Mouse (Mus musculus) CD4-positive, CD25-positive, alpha-beta regulatory T cell, adult 4 months (primary cell): ENCODE results near the gene Camta1. TPM values are rescaled to one million over a fixed set of nuclear protein-coding genes. Genes with fewer than 3 reads are reported as not detected.

ENCODE experiments used
- ATAC-seq: one replicate; pipeline ENCODE4 v1.8.0; 2017
- polyA plus RNA-seq, 2 experiments: library from polyadenylated mRNA; unstranded; fragments of 100-300 nt; shearing (Covaris generic); gene quantifications; one replicate each; pipeline ENCODE4 v1.2.1; 2017

Gene Camta1
- polyA plus RNA-seq, 2 experiments from 2014 or later, result 32.6 to 41.5 TPM

DNA sequence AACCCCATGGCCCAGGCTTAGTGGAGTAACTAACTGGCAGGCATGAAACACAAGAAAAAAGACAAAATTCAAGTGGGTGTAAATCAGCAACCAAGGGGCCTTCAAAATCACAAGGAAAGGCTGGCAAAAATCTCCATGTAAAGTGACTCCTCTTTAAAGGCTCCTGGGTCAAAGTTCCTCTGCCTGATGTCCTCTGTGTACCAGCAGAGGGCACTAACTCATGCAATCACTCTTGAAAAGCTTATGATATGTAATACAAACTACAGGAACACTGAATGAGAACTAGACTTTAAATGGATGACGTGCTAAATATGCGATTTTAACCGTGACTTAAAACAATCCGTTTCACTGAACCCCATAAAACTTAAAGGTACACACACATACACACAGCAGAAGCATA, 83.2 kb downstream of the Camta1 start:
- no peak for ATAC-seq

DNA sequence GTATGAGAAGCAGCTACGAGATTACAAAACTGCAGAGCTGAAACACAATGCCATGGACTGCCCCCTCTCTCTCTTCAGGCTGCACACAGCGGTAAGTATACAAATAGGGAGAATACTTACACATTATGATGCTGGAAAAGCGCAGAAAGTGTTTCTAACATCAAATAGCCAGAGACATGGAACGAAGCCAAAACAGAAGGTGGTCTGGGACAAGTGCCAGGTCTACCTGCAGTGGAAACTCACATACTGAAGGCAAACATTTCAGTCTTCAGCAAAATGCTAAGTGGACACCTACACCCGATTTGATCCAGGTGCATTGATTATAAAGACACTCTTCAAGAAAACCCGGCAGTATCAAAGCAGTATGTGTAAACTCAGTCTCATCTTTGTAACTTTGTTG, 84.2 kb downstream of the Camta1 start:
- no peak for ATAC-seq

DNA sequence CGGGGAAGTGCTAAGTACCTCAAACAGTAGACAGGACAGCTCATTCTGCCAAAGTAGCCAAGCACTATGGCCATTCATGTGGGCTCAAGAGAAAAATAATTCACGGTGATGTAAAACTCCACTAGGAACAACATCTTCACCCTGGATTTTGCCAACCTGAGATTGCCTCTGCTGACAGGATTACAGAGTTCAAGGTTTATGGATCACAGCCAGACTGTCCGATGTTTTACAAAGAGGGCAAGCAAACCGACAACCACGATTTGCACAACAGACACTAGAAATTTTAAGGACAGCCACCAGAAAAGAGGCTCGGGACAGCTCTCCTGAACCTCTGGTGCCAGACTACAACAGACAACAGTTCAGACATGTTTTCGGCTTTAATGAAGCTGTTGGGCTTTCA, 86.2 kb downstream of the Camta1 start:
- no peak for ATAC-seq

DNA sequence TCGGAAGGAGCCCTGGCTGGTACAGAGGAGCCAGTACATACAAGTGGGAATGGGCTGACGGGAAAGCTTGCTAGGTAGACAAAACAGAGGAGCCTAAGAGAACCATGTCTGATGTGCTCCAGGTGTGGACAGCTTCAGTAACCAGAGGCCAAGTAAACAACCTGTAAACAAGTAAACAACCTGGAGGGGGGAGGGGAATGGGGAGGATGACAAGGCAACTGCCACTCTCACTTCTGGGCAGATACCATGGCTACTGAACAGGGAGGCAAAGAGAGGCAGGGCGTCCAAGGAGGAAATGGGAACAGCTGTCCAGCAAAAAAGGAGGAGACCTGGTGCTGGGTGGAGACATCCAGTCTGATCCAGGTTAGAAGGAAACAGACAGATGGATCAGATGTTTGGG, 88.0 kb downstream of the Camta1 start:
- ATAC-seq, result no peak

DNA sequence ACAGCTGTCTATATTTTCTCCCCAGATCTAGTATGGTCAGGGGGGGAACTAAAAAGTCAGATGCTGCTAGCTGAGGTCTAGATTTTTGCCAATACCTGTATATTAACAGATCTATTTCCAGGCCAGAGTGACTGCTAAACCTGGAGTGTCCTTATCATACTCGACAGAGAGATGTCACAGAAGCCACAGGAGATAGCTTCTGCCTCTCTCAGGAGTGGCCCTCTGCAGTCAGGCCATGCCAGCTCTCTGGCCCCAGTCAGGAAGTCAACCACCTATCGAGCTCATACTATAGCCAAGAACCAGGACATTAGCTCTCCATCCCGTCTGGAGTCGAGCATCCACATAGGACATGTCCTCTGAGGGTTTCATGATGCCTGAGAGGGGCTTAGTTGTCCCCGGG, 88.7 kb downstream of the Camta1 start:
- ATAC-seq, result no peak

DNA sequence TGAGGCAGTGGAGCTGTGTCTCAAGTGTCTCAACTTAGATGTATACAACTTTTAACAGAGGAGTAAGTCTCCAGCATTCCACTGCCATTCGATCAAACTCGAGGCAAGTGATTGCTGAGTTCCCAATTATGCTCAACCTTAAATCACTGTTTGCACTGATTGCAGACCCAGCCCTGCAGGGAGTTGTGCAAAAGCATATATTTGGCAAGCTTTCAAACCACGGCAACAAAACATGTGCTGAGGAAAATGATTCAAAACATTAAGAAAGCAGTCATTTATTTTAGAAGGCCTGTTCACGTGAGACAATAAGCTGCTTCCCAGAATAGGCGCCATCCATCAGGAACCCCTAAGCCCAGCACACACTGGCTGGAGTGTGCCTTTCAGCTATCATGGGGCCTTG, 91.0 kb downstream of the Camta1 start:
- ATAC-seq, result no peak

DNA sequence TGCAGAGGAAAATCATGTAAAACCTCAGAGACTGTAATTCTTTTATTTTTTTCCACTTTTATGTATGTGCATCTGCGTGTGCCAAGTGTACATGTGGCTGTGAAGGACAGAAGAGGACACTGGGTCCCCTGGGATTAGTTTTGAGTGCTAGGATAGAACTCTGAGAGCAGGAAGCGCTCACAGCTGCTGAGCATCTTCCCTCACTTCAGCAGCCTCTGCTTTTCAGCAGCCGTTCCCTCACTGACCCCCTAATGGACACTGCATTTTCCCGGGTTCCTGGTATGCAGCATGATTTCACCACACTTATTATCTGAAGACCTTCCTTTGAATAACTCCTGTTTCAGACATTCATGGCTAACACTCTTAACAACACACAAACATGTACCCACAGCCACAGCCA, 93.9 kb downstream of the Camta1 start:
- no peak for ATAC-seq

DNA sequence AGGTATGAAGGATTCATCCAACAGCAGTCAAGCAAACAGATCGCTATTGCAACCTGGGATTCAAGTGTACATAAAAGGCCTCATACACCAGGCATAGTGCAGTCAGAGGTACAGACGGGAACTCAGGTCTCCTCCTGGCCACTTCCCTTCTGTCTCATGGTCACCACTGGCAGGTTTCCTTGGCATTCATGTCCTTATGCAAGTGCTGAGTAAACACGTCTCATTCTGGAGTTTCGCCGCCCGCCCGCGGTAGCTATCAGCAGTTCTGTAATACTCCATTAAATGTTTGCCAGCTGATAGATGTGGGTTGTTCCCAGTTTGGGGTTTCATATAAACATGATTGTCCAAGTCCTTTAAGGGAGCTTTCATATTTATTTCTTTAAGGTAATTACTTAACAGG, 94.3 kb downstream of the Camta1 start:
- no peak for ATAC-seq

DNA sequence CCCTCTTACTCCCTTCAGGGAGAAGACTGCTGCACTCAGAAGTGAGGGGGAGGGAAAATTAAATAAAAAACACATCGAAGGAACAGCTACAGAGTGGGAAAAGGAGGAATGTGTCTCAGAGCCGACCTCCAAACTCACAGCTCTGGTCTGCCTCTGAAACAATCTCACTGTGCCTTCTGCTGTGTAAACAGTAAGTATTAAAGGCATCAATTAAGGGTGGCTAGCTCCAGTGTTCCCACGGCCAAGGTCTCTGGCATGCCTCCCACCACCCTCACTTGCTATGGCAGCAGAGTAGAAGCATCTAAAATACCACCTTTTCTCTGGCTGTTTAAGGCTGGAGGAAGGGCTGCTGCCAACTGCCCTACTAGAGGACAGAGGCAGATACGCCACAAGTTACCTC, 96.3 kb downstream of the Camta1 start:
- no peak for ATAC-seq

DNA sequence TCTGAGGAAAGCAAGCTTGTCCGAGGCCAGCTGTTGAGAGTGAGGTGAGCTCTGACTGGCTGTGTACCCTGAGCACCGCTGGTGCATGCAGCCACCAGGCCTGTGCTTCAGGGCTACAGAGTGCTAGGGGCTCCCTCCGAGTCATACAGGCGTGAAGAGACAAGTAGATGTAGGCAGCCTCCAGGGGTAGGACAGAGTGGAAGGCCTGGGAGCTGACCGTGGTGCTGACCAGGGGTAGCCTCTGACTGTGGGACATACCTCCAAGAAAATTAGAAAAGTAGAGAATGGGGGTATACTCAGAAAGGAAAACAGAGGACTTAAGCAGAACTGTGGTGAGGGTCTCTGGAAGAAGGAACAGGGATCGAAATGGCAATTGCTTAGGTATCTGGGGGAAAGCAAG, 97.7 kb downstream of the Camta1 start:
- no peak for ATAC-seq

DNA sequence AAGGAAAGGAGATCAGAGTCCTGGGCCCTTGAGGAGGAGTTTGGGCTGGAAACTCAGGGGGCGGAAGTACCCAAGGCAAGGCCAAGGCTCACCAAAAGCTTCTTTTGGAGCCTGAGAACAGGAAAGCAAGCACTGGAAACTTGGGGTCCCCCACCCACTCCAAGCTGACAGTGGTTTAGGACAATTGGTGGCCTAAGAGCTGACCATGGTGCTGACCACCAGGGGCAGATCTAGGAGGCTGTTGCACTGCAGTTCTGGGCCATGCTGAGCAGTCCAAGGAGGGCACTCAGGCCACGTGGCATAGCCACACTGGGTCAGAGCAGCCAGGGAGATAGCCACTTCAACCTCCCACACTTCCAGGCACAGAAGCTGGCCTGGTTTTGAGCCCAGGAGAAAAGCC, 102.6 kb downstream of the Camta1 start:
- no peak for ATAC-seq

DNA sequence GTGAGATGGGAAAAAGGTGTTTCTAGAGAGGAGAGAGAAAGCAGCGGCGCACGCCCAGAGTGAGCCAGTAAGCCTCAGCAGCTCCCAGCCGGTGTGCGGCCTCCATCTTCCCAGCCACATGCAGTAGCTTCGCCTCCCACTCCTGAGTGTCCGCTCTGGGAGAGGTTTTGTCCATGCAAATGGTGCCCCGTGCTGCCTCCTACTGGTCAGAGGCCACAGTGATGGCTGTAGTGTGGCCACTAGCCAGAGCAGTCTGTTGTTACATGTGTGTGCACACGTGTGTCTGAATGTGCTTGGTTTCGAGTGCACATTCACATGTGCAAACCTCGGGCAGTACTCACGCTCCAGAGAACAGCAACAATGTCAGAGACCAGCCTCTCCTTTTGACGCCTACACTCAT, 103.3 kb downstream of the Camta1 start:
- no peak for ATAC-seq

DNA sequence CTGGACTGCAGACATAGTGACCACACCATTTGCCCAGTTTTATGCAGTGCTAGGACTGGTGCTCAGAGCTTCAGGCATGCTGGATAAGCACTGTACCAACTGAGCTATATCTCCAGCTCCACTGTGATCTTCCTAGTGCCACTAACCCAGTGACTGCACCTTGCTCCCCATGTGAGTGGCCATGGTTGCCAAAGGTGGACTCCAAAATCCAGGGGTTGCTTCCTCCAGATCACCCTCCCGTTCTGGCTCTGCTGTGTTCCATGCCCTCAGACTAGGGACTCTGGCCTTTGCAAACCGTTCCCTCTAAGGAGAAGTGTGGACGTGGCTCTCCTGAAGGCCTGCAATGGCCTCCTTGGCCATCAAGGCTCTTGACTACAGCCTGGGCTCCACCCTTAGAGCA, 104.4 kb downstream of the Camta1 start:
- ATAC-seq, result no peak

DNA sequence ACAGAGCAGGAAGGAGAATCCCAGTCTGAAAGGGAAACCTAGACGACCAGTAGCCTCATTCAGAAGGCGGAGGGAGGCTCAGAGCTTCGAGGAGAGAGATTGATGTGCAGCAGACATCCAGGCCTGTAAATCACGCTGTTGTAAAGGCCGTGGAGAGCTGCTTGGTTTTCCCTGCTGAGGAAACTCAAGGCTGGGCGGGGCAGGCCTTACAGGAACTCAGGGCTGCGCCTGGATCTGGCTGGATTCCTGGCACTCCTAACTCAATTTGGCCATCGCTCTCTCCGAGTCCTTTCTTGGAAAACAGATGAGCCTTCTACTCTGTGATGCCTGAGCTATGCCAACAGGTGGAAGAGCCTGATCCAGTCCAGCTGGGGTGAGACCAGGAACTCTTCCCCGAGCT, 105.3 kb downstream of the Camta1 start:
- no peak for ATAC-seq

DNA sequence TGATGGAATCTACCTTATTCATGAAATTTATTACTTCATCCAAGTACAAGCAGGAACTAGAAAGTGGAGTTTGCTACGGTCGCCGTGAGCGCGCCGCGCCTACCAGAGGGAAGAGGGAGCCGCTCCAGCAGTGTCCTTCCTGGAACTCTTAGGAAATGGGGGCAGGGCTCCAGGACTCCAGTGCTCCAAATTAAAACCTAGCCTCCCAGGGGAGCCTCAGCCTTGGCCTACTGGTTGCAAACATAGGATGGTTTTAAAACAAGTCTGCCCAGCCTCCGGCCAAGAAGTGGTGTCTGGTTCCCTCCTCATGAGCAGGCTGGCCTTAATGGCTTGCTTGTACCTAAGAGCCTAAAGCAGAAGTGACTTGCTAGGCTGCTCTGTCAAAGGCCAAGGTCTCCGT, 108.4 kb downstream of the Camta1 start:
- no peak for ATAC-seq

DNA sequence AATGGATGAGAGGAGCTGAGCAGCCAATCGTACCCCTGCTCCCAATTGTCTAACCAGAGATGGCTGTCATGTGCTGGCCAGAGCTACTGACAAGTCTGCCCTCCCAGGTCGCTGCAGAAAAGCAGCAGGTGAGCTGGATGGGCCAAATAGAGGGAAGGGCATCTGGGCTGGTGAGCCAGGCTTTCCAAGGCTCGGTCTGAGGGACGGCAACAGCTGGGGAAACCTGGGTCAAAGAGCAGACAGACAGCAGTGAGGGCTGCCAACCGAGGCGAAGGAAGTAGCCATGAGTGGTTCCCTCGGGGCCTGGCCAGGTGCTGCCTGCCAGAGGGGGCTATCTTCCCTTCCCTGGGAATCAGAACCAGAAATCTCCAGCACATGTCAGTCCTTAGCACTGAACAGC, 109.1 kb downstream of the Camta1 start:
- no peak for ATAC-seq

DNA sequence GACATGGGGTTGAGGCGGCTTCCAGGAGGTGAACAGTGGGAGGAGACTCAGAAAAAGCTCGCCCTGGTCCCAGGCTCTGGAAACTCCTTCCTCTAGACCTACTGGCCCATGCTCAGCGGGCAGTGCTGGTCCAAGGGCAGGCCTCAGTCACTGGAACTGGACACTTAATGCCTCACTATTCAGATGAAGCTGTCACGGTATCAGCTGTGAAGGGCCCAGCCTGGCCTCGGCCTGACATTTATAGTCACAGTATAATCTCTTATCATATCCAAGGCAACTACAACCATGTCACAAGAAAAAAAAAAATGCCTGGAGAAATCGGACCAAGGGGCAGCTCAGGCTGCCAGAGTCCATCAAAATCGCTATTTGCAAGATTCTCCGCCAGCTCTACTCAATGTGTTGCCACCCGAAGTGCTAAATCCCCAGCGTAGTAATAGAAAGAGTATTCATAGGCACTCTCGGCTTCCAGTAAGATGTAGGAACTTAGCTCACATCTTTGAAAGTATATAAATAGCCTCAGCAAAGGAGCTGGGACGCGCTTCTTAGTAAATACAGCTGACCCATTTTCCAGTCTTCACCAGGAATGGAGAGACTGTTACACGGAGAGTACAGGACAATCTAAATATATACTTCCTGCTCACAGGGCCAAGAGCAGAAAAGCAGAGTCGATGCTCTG, 110.3 kb downstream of the Camta1 start:
- ATAC-seq, result no peak

DNA sequence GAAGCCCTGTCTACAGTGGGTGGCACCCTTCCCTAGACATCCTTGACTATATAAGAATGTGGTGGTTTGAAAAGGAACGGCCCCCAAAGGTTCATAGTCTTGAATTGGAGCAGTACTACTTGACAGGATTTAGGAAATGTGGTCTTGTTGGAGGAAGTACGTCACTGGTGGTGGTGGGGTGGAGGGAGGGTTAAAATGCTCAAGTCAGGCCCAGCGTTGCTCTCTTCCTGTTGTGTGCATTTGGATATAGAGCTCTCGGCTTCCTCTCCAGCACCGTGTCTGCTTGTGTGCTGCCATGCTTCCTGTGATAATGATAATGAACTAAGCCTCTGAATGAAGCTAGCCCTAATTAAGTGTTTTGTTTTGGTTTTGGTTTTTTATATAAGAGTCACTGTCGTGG, 114.0 kb downstream of the Camta1 start:
- ATAC-seq, result no peak

DNA sequence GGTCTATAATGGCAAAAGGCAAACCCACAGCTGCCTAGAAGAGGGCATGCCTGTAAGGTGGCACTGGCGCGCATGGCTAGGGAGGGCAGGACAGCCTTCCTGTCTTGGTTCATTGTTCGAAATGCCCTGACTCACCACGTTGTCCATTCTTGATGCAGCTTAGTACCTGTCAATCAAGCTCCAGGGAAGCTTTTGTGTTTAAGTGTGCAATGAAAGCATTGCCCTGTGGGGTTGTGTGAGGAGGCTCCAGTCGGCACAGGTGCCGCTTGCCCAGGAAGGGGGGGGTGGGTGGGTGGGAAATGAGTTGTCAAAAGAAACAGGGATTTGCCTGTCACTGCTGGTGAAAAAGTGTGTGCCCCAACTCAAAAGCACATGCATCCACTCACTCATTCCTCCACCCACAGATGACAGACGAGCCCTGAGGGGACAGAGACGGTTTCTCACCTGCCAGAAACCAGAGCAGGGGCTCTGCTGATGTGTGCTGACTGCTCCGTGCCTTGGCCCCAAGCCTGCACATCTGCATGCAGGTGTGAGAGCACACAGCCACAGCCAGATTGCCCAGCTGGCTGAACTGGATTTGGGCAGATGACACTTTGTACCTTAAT, 115.6 kb downstream of the Camta1 start:
- no peak for ATAC-seq

DNA sequence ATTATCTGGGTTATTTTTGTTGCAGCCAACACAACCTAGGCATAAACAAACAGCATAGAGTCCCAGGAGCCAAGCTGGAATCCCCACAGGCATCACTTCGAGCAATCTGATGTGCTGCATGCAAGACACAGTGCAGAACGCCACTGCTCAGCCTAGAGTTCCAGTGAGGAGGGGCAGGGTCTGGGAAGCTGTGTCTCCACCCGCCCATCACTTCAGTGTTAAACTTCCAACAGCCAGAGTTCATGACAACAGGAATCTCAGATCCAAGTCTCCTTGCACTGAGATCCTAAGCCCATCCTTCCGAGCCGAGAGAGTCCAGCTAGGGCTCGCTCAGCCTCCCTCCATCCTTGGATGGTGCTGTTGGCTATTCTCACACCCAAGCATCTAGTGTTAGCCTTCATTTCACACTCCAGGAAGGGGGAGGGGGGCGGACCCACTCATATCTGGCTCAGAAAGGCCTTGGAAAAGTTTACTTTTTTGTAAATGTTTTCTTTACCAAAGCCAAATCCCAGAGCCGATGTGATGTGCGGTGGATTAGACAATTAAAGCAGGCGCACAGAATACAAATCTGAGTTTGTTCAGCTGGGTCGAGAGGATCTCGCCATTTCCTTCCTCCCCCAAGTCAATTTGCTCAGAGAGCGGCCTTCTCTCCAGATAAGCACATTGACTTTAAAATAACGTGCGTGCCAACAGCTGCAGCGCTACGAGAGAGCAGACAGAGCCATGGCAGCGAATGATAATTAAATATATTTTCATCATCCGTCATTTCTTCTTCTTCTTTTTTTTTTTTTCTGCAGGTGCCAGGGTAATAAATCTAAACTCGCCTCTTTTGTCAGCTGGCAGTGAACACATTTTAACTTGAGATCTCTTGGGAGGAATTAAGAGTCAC, 120.2 kb downstream of the Camta1 start:
- no peak for ATAC-seq

DNA sequence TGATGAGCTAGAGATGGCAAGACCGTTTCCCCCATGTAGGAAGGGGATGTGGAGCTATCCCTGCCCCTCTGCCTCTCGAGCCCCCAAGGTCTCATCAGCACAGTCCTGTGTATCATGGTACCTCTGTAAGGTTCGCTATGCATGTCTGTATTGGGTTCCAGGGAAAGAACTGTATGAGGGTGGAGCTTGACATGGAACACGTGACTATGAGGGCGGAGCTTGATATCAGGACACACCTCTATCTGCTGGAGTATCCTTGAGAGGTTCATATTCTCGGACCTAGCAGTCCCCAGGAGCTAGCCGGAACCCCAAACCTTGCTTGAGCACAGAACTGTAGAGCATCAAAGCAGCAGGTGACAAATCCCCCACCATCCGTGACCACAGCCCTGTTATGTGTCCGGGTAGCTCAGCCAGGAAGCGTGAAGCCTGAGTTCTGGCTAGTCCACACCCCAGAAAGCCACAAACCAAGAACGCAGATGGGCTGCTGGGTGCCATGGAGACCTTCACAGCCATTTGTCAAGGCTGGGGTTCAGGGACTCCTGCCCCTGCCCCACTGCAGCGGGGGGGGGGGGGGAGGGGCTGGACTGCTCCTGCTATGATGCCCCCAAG, 122.2 kb downstream of the Camta1 start:
- ATAC-seq, result no peak

DNA sequence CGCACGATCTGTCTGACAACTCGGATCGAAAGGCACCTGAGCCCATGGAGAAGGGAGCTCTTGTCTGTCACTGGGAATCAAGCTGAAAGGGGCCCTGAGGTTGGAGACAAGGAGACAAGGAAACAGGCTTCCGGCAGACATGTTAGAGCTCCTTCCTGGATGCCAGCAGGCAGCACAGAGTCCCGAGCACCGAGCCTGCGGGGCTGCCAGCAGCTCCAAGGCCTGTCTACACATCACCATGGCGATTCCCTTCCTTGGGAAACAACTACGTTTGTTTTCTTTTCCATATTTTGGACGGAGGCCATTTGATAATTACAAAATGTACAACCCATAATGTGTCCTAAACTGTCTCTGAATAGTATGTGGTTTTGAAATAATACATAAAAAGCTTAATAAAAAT, 122.8 kb downstream of the Camta1 start:
- ATAC-seq, result no peak

DNA sequence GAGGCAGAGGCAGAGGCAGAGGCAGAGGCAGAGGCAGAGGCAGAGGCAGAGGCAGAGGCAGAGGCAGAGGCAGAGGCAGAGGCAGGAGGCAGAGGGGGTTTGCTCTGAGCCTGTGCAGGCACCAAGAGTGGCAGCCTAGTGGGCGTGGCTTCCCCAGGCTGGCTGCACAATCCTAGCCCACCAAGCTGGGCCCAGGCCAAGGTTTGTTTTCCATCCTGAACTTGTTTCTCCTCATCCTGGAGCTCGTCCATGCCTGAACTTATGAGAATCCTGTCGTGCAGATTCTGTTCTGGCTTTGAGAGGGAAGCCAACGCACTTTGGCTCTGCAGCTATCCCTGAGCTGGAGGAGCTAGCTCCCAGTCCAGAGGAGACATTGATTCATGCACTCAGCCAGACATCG, 123.4 kb downstream of the Camta1 start:
- no peak for ATAC-seq

DNA sequence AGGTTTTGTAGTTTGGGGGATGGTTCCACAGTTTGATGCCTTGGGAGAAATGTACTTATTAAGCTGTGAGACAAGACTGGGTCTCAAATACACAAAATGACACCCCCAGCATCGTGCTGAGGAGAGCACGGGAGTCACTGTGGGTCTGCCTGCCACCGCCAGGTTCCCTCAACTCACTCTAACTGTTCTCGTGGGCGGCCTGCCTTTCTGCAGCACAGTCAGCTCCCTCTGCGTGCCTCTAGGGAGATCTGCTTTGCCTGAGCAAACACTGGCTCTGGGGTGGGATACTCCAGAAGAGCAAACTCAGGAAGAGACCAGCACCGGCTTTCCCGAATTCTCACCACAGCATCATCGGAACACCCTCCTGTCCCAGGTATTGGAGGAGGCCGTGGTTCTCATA, 129.0 kb downstream of the Camta1 start:
- no peak for ATAC-seq
